Mouse (Mus musculus): ENCODE measurements at regions not wholly inside any gene's neighbourhood (a gene's known extent, or its start where the extent isn't known, plus 50 kb on each side); places are given as distances from the start of the nearest gene placed in this dataset.
A peak's percentile ranks its signal among the peaks of the same experiment; 100 is the strongest.

- DNase-seq (ENCODE audit: extremely low spot score in 1 of 2, low spot score in 1 of 2): no peak
Measured at GRCm38 (mm10) chr14:101382838-101383237, 182.7 kb upstream of the Prr30 start.

- no peak for DNase-seq (ENCODE audit: extremely low spot score in 1 of 2, low spot score in 1 of 2)
Measured at GRCm38 (mm10) chr14:101381943-101382342, 181.8 kb upstream of the Prr30 start.

GRCm38 (mm10) chr14:101379663-101380006 is 179.5 kb upstream of the Prr30 start:
- DNase-seq (ENCODE audit: extremely low spot score in 1 of 2, low spot score in 1 of 2): no peak

- peak; percentile 20 to 87 for DNase-seq (ENCODE audit: extremely low spot score in 1 of 2, low spot score in 1 of 2)
Measured at GRCm38 (mm10) chr14:101378965-101379662, 179.0 kb upstream of the Prr30 start.

GRCm38 (mm10) chr14:101378545-101378944 is 178.4 kb upstream of the Prr30 start:
- no peak for DNase-seq (ENCODE audit: extremely low spot score in 1 of 2, low spot score in 1 of 2)

GRCm38 (mm10) chr14:101376690-101377089 is 176.6 kb upstream of the Prr30 start:
- no peak for DNase-seq (ENCODE audit: extremely low spot score in 1 of 2, low spot score in 1 of 2)

GRCm38 (mm10) chr14:101375833-101376232 is 175.7 kb upstream of the Prr30 start:
- DNase-seq (ENCODE audit: extremely low spot score in 1 of 2, low spot score in 1 of 2): no peak

- DNase-seq (ENCODE audit: extremely low spot score in 1 of 2, low spot score in 1 of 2): no peak
Measured at GRCm38 (mm10) chr14:101373864-101374263, 173.7 kb upstream of the Prr30 start.

- DNase-seq (ENCODE audit: extremely low spot score in 1 of 2, low spot score in 1 of 2): no peak
Measured at GRCm38 (mm10) chr14:101359860-101360259, 159.7 kb upstream of the Prr30 start.

- DNase-seq (ENCODE audit: extremely low spot score in 1 of 2, low spot score in 1 of 2): no peak
Measured at GRCm38 (mm10) chr14:101353009-101353378, 152.9 kb upstream of the Prr30 start.

GRCm38 (mm10) chr14:101352046-101353008 is 152.2 kb upstream of the Prr30 start:
- DNase-seq (ENCODE audit: extremely low spot score in 1 of 2, low spot score in 1 of 2): peak in 1 of 2 experiments; percentile 24

GRCm38 (mm10) chr14:101340331-101340730 is 140.2 kb upstream of the Prr30 start:
- DNase-seq (ENCODE audit: extremely low spot score in 1 of 2, low spot score in 1 of 2): no peak

- no peak for DNase-seq (ENCODE audit: extremely low spot score in 1 of 2, low spot score in 1 of 2)
Measured at GRCm38 (mm10) chr14:101332015-101332414, 131.9 kb upstream of the Prr30 start.

GRCm38 (mm10) chr14:101327421-101327820 is 127.3 kb upstream of the Prr30 start:
- peak in 1 of 2 experiments; percentile 8 for DNase-seq (ENCODE audit: extremely low spot score in 1 of 2, low spot score in 1 of 2)

GRCm38 (mm10) chr14:101326477-101326941 is 126.4 kb upstream of the Prr30 start:
- no peak for DNase-seq (ENCODE audit: extremely low spot score in 1 of 2, low spot score in 1 of 2)

GRCm38 (mm10) chr14:101323361-101323760 is 123.2 kb upstream of the Prr30 start:
- DNase-seq (ENCODE audit: extremely low spot score in 1 of 2, low spot score in 1 of 2): no peak

GRCm38 (mm10) chr14:101307920-101308319 is 107.8 kb upstream of the Prr30 start:
- DNase-seq (ENCODE audit: extremely low spot score in 1 of 2, low spot score in 1 of 2): peak in 1 of 2 experiments; percentile 5

- no peak for DNase-seq (ENCODE audit: extremely low spot score in 1 of 2, low spot score in 1 of 2)
Measured at GRCm38 (mm10) chr14:101304487-101305032, 104.4 kb upstream of the Prr30 start.

- DNase-seq (ENCODE audit: extremely low spot score in 1 of 2, low spot score in 1 of 2): no peak
Measured at GRCm38 (mm10) chr14:101297841-101298240, 97.7 kb upstream of the Prr30 start.

- DNase-seq (ENCODE audit: extremely low spot score in 1 of 2, low spot score in 1 of 2): peak; percentile 5 to 79
Measured at GRCm38 (mm10) chr14:101294693-101295092, 94.6 kb upstream of the Prr30 start.

GRCm38 (mm10) chr14:101287755-101288154 is 87.6 kb upstream of the Prr30 start:
- DNase-seq (ENCODE audit: extremely low spot score in 1 of 2, low spot score in 1 of 2): no peak

Data from frontal cortex, adult 2 months (tissue).